Mouse (Mus musculus) cerebellum, adult 9-10 months (tissue): ENCODE data around the gene Slc16a5.
"Not testable (repeated sequence)": the region's sequence is repeated elsewhere in the genome, so short reads cannot be mapped to it uniquely, and the experiment has no call there.

Experiments used
- DNase-seq: peaks from one replicate; pipeline ENCODE4 v3.0.0; 2022

Slc16a5 gene

DNA sequence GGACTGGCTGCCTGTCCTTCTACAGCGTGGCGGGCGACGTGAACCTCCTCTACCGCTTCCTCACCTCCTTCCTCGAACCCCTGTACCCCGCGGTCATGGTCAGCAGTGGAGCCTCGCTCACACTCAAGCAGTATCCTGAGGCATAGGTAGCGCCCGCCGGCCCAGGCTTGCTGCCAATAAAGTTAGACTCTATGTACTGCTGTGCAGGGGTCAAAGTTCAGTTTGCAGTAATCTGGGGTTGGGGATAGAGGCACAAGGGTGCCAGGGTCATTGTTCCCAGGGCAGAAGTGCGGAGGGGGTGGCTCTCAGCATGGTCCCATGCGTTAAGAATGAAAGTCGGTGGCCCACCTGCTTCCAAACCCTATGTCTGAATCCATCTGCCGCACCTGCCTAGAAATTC, 14.2 kb upstream of the Slc16a5 start:
- DNase-seq = no peak

DNA sequence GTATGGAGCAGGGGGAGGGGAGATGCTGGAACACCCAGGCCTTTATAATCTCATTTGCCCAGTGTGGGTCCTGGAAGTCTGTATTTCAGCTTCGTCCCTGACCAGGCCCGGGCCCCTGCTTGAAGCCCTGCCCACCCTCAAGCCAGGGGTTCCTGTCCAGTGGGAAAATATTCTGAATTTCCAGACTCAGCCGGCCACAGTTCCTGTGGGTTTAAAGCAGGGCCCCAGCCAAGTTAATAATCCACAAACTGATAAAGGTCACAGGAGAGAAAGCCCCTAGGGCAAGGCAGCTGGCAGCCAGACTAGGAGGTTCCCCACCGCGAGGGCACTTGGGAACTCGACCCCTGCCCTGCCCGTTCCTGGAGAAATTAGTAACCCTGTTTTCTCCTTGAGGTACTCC, 13.3 kb upstream of the Slc16a5 start:
- DNase-seq = no peak

DNA sequence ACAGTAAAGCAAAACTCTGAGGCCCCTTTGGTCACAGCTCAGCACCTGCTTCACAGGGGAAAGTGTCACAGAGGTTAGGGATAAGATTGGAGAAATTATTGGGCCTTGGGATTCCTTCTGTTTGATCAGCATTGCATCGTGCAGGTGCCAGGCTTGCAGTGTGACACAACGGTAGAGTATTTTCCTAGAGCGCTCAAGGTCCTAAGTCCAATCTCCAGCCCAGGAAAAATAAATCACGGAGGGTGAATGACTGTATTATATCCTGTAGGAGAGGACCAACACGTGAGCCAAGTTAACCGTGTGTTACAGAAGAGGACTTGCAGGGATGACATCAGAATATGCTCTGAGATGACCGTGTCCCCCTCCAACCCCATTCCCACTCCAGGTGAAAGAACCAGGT, 12.1 kb upstream of the Slc16a5 start:
- DNase-seq = no peak

DNA sequence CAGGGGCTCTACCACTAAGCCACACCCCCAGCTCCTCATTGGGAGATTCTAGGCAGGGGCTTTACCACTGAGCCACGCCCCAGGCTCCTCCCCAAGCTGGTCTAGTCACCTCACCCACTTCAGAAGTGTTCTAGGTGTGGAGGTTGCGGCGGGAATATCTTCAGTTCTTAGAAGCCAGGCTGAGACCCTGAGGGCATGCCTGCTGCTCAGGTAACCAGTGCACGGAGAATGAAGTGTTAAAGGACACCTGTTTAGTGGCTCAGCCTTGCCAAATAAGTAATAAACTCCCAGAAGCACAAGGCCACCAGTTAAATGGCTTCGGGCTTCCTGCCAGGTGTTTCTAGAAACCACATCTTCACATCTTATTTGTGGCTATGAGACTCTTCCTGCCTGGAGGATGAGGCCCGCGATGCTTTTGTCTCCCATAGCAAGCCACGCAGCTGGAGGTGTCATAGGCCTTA, 10.5 kb upstream of the Slc16a5 start:
- no peak for DNase-seq

DNA sequence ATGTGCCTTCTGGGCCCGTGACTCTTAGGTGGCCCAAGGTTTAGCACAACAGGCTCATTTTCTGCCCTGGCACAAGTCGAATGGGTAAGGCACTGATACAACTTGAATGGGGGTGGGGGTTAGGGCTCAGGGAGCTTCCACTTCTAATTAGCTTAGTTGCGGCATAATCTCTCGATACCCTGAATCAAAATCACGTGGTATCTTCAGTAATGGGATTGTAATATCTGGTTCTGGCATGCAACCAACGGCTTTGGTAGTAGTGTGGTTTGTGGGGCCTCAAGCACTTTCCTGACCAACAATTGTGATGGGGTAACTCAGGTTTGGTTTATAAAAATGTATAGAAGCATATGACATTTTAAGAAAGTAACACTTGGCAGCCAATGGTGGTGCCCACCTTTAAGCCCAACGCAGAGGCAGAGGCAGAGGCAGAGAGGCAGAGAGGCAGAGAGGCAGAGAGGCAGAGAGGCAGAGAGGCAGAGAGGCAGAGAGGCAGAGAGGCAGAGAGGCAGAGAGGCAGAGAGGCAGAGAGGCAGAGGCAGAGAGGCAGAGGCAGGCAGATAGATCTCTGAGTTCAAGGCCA, 9.9 kb upstream of the Slc16a5 start:
- no peak for DNase-seq

DNA sequence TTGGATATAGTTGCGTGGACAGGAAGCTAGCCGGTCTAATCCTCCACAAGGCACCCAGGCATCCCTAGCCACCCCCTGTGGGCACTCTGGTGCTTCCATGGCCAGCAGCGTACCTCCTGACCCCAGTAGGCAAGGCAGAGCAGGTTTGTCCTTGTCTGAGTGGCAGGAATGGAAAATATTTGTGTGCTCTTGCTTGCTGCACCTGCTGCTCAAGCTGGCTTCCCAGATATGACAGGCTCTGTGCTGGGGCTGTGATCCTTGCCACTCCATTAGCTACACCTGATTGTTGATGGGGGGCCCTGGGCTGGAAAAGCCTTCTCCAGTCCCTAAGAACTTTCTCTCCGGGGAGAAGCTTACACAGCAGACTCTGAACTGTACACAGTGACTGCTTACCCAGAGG, 9.0 kb upstream of the Slc16a5 start:
- DNase-seq = no peak

DNA sequence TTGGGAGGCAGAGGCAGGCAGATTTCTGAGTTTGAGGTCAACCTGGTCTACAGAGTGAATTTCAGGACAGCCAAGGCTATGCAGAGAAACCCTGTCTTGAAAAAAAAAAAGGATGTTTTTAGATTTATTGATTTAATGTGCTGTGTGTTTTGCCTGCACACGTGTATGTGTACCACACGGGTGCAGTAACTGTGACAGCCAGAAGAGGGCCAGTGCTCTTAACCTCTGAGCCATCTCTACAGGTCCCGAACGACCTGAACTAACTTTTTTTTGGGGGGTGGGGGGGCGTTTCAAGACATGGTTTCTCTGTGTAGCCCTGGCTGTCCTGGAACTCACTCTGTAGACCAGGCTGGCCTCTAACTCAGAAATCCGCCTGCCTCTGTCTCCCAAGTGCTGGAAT, 7.5 kb upstream of the Slc16a5 start:
- DNase-seq = not testable (repeated sequence)

DNA sequence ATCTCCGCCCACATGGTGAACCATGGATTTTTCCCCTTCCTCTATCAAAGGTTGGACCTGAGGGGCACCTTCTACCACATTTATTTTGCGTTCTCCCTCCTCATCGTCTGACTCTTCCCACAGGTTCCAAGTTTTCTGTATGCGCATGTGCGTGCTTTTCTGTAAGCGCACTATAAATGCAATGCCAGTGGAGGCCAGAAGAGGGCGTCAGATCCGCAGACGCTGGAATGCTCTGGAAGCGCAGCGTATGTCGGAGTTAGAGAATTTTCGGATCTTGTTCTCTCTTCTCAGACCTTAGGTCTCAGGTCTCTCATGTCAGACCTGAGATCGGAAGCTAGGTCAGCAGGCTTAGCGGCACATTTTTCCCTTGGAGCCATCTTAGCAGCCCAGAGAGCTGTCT, 6.7 kb upstream of the Slc16a5 start:
- DNase-seq = no peak

DNA sequence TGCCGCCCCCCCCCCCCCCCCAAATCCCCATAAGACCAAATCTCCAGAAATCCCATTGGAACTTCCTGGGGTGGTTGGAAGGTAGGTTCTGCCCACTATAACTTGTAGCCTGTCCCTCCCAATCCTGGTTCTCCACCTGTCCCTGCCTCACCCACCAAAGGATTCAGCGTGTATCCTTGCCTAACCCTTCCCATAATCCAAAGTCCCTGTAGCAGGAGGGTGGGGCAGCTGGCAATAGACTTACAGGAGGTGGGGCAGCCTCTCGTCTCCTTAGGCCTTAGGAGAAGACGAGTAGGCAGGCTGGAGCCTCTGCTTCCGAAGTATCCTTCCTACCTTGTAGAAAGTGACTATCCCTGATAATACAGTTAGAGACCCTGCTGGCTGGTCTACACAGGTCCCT, 6.1 kb upstream of the Slc16a5 start:
- no peak for DNase-seq

DNA sequence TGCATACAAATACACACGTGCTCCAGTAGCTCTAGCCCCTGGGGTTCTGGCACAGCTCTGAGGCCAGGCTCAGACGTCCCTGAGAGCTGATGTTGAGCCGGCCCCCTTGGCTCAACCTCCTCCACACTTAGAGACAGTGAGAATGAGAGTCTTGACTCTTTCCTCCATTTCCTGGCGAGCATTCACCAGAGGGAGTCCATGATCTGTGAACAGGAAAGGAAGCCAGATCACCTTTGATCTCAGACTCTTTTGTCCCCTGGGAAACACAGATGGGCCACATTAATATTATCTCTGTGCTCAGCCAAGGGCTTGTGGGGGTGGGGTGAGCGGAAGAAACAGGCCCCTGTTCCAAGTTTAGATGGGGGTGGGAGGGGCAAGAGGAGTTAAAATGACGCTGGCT, 4.9 kb upstream of the Slc16a5 start:
- no peak for DNase-seq

DNA sequence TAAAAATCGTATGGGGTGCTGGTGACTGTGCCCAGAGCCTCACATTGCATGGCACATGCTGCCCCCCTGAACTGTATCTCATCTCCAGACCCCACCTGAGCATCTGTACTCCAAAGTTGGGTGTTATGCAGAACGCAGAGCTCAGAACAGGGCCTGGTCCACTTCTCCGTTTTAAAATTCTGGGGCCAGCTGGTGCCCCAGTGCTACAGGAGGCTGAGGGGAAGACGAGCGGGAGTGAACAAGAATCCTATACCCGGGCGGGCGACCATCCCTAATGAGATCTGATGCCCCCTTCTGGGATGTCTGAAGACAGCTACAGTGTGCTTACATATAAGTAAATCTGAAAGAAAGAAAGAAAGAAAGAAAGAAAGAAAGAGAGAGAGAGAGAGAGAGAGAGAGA, 1.3 kb upstream of the Slc16a5 start:
- DNase-seq = no peak

DNA sequence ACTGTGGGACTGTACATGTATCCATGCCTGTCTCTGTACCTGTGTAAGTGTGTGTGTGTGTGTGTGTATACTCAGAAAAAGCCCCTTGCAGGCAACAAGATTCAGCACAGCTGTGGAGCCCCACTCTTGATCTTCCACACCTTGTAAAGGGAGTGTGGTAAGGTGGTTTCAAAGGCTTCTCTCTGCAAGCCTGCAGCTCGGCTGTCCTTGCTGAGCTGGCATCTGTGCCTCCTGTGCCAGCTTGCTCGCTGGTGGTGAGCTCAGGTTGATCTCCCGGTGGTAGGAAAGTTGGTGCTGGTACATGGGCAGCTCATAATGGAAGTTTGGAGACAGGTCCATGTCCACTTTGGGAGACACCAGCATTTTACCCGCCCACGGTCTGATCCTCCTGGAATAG, 430 bp upstream of the Slc16a5 start:
- no peak for DNase-seq

DNA sequence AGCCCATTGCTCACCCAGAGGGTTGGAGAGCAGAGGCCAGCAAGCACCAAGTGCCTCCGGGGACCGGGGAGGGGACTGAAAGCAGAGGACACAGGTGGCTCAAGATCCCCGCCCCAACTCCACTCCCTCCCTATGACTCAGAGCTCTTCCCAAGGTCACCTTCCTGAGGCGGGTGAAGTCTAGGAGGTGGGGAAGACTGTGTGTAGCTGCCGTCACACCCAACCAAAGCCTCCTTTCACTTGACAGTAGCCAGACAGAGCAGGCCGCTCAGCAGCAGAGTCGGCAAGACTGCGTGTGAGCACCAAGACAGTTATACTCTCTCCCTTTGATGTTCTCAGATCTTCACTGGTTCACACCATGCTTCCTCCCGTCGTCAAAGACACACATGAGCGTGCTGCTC, 1.1 kb downstream of the Slc16a5 start:
- DNase-seq = no peak

DNA sequence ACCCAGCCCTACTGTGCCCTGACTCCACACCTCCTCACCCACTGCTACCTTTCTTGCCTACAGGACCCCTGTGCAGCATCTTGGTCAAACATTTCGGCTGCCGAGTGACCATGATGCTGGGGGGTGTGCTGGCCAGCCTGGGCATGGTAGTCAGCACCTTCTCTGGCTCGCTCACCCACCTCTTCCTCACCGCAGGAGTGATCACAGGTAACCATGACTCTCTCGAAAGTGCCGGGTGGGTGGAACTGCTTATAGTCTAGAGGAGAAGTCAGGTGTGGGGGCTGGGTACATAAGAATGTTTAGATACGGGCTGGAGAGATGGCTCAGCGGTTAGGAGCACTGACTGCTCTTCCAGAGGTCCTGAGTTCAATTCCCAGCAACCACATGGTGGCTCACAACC, 2.6 kb downstream of the Slc16a5 start:
- no peak for DNase-seq

DNA sequence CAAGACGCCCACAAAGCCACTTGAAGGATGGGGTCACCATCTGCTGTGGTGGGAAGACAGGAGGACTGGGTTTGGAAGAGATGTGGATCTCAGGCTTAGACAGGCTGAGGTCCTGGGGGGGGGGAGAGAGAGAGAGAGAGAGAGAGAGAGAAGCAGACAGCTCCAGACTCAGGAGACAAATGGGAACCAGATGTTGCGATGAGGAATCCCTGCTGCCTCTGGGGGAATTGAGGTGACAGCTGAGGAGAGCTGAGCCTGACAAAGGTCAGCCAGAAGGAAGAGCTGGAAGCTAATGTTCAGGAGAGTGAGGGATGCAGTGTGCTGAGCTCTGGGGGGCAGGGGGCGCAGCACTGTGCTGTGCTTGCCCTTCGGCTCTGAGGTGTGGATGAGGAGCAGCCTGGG, 4.9 kb downstream of the Slc16a5 start:
- DNase-seq = no peak

DNA sequence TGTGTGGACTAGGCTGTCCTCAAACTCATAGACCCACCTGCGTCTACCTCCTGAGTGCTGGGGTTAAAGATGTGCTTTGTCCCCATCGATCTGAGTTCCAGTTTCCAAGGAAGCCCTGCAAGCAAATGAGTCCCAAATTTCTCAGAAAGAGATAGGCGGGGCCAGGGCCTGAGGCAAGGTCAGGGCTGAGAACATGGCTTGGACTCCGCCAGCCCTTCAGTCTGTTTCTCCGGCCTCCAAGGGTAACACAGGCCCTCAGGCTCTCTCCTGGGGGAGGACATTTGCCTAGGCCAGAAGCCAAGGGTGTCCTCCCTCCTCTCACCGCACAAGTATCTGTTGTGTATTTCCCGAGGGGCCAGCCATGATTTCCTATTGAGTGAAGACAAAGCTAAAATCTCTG, 9.9 kb downstream of the Slc16a5 start:
- no peak for DNase-seq

DNA sequence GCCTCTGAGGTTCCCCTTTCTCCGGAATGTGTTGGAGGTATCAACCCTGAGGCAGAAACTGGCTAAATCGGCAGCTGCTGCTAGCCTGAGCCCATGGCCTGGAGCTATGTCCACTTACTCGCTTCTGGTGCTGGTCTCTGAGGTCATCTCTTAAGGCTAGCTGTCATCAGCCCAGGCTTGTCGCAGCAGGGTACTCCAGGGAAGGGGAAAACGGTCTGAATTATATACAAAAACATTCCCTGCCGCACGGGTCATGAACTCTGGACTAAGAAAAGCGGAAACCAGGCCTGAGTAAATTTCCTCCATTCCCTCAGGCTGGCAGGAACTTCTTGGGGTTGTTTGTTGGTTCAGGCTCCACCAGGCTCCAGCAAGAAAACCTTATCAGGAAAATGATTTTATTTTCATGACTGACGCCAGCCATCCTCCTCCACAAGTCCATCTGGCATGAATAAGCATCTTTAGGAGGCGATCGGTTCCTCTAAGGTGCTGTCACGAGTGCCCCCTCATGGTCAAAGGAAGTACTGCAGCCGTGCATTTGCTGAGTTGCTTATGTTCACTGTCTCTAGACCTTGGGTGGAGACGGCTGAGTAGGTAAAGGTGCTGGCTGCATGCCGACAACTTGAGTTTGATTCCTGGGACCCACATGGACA, 11.5 kb downstream of the Slc16a5 start:
- peak; percentile 99 for DNase-seq

DNA sequence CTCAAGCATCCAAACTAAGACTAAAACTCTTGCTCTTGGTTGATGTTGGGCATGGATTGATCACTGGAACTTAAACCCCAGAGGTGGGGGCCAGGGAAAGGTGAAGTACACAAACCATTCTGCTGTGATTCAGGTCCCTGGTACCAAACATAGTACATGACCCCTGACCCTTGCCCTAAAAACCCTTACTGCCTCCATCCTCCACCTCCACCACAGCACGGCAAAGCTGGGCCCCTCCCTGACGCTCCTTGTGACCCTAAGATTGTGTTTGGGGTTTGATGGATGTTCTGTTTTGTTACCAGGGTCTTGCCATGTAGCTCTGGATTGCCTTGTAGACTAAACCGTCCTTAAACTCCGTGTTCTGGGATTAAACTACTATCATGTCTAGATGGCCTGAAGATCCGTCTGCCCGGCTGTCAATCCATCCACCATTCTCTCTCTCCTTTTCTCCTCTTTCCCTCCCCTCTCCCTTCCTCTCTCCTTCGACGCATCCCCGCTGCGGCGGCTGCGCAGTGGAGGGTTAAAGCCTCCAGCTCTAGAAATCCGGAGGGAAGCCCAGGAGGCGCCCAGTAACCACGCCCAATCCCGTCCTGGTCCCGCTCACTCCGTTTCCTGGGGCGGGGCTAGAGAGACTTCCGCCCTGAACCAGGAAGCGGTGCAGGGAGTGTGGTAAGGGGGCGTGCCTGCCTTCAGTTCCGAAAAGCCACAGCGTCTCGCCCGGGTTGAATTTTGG, 12.9 kb downstream of the Slc16a5 start, which contains the start of gene Armc7:
Armc7 (plus strand) TSS at position 643 of the 733 bp plus-strand sequence.
- peak; percentile 95 for DNase-seq

DNA sequence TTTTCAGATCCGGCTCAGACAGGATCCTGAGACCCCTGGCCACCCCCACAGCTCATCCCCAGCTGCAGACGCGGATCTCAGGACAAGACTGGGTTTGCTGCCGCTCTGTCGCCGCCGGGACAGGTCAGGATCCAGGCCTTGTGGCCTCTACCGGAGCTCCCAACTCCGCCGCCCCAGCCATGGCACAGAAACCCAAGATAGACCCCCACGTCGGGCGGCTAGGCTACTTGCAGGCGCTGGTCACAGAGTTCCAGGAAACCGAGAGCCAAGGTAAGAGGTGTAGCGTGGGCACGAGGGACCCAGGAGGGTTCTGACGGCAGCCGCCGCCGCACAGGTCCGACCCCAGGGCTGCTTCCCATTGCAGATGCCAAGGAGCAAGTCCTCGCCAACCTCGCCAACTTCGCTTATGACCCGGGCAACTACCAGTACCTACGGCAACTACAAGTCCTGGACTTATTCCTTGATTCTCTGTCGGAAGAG, 13.5 kb downstream of the Slc16a5 start:
- no peak for DNase-seq

DNA sequence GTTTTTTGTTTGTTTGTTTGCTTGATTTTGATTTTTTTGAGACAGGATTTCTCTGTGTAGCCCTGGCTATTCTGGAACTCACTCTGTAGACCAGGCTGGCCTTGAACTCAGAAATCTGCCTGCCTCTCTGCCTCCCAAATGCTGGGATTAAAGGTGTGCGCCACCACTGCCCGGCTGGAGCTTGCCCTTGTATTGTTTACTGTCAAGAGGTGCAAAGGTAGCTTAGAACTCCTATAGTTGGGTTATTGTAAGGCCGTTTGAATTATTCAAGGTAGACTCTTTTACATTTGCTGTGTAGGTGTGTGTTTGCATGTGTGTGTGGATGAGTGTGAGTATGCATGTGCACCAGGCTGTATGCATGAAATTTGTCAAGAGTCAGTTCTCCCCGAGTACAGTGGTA, 14.4 kb downstream of the Slc16a5 start:
- DNase-seq = not testable (repeated sequence)

DNA sequence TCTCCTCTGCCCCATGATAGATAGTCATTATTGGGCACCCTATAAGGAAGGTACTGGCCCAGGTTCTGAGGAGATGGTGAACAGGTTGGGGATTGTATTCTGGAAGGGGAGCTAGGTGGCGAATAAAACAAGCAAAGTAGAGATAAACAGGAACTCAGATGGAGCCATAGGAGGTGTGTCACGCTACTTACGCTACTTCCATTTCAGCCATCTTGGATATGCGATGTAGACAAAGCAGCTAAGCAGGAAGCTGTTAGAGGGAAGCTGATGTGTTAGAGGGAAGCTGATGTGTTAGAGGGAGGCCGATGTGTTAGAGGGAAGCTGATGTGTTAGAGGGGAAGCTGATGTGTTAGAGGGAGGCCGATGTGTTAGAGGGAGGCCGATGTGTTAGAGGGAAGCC, 15.1 kb downstream of the Slc16a5 start:
- DNase-seq = not testable (repeated sequence)

DNA sequence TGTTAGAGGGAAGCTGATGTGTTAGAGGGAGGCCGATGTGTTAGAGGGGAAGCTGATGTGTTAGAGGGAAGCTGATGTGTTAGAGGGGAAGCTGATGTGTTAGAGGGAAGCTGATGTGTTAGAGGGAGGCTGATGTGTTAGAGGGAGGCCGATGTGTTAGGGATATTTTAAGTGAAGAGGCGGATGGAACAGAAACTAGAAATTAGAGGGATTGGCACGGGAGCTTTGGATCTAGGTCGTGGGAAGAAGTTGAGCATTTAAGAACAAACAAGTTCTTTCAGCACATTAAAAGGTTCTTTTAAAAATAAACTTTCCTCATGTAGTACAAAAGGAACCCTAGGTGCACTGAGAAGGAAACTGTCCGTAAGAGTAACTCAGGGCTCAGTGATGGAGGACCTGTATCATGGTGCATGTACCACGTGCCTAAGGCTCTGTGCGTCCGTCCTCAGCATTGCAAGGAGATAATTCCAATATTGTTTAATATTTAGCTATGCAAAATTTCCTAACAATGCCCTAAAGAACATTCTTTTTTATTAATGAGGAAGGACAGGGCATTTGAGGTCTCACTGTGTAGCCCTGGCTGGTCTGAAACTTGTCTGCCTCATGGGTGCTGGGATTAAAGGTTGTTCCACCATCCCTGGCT, 16.1 kb downstream of the Slc16a5 start:
- no peak for DNase-seq

DNA sequence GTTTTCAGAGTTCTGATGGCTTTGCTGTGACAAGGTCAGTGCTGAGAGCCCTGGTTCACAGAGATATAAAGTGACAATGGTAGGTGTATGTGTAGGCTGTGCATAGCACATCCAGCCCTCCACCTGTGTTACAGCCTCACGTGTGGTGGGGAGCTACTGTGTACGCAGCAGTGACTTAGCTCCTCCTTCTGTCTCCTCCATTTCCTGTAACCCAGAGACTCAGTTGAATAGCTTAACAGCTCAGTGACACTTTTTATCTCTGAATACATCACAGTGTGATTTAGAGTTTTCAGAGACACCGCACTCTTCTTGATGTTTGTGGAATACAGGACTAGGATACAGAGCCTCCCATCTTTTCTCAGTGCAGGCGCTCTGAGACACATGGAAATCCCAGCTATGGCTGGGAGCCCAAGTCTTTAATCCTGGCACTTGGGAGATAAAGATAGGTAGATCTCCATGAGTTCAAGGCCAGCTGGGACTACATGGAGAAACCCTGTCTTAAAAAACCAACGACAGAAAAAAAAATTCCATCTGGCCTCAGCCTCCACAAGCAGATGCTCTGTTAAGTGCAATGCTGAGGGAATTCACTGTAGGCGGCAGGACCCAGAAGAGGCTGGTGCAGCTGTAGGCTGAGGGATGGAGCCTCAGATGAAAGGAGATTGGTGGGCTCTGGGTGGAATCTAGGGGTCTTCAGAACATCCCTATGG, 19.4 kb downstream of the Slc16a5 start:
- no peak for DNase-seq
